Comparison of ENCODE assay signal across 21 mouse cellular contexts in genomic region chr6:84864625-84865024, GRCm38 (mm10).
DNase-seq lines count a peak whose midpoint lies in the region; ATAC-seq and TF ChIP-seq lines count a peak whose summit lies in the region.
"Had no signal": no experiment of that assay in that cellular context is flagged by ENCODE, and none has a peak within 500 bp of the region (broad histone marks: within the 10 kb centered on the region; RNA-seq: fewer than 3 reads in every experiment).

No protein-coding gene starts in this region.

- no peak overlapping the region for H3K4me3 ChIP-seq in liver, embryonic 11.5 days (ENCODE audit: low read depth, low read length)
- H3K4me3 ChIP-seq in layer of hippocampus, adult 2 months: no peak overlapping the region
- H3K4me3 ChIP-seq: embryonic facial prominence, embryonic 10.5 days; embryonic facial prominence, embryonic 12.5 days; forebrain, embryonic 13.5 days; forebrain, embryonic 15.5 days had no signal

- DNase-seq in 416B (ENCODE audit: low read depth): peak; percentile 41
- DNase-seq in CD4-positive, CD25-positive, alpha-beta regulatory T cell, adult 2 months (ENCODE audit: low read depth, low spot score): peak; percentile 7
- no peak for DNase-seq in liver, embryonic 11.5 days (ENCODE audit: low spot score)
- DNase-seq in layer of hippocampus, adult 2 months (ENCODE audit: low spot score in 2 of 2): no peak
- DNase-seq in left cerebral cortex, adult 9 months (ENCODE audit: low spot score in 2 of 2): no peak
- DNase-seq: B cell, adult 2 months; cerebellum, adult 11 months; cerebellum, adult 18-20 months; cerebellum, adult 8-10 months; cerebellum, adult 9-11 months; cerebellum, postnatal 14 days; cerebellum, postnatal 36 days; forebrain, postnatal 0 days had no signal

- ATAC-seq in activated CD4-positive, CD25-positive, alpha-beta regulatory T cell, adult 4 months: peak; percentile 65
- no peak for ATAC-seq in liver, embryonic 11.5 days (replicated peaks; ENCODE audit: low FRiP score)
- ATAC-seq: forebrain, embryonic 13.5 days; forebrain, embryonic 15.5 days; forebrain, postnatal 0 days; Patski had no signal

- WGBS in liver, embryonic 11.5 days: 69% methylated on average over 3 of the region's 3 CpGs

- no peaks in the 10 kb centered on the region for H3K9me3 ChIP-seq in liver, embryonic 11.5 days (ENCODE audit: control insufficient read depth, low read length)
- H3K9me3 ChIP-seq: embryonic facial prominence, embryonic 10.5 days; embryonic facial prominence, embryonic 12.5 days; forebrain, embryonic 13.5 days; forebrain, embryonic 15.5 days; G1E had no signal

- H3K27ac ChIP-seq in liver, embryonic 11.5 days (ENCODE audit: low read depth, low read length): no peak overlapping the region
- H3K27ac ChIP-seq in layer of hippocampus, adult 2 months: no peak overlapping the region
- H3K27ac ChIP-seq: embryonic facial prominence, embryonic 10.5 days; embryonic facial prominence, embryonic 12.5 days; forebrain, embryonic 13.5 days; forebrain, embryonic 15.5 days had no signal

- H3K36me3 ChIP-seq in liver, embryonic 11.5 days (ENCODE audit: control insufficient read depth, insufficient read depth, low read length): no peaks in the 10 kb centered on the region
- H3K36me3 ChIP-seq: embryonic facial prominence, embryonic 10.5 days; embryonic facial prominence, embryonic 12.5 days; forebrain, embryonic 15.5 days; G1E had no signal

- no peak overlapping the region for H3K9ac ChIP-seq in liver, embryonic 11.5 days (ENCODE audit: low read depth, low read length)
- H3K9ac ChIP-seq: embryonic facial prominence, embryonic 12.5 days; forebrain, embryonic 13.5 days; forebrain, embryonic 15.5 days; forebrain, postnatal 0 days had no signal

- H3K4me2 ChIP-seq in liver, embryonic 11.5 days: no peak overlapping the region
- H3K4me2 ChIP-seq: embryonic facial prominence, embryonic 12.5 days; forebrain, embryonic 13.5 days; forebrain, embryonic 15.5 days had no signal

- no peaks in the 10 kb centered on the region for H3K4me1 ChIP-seq in liver, embryonic 11.5 days (replicated peaks; ENCODE audit: control insufficient read depth, insufficient read depth, low read length)

- no peaks in the 10 kb centered on the region for H3K27me3 ChIP-seq in liver, embryonic 11.5 days (replicated peaks; ENCODE audit: control insufficient read depth, insufficient read depth, low read length)
- H3K27me3 ChIP-seq: CH12.LX; embryonic facial prominence, embryonic 12.5 days; forebrain, embryonic 13.5 days; forebrain, embryonic 15.5 days; Patski had no signal

- no peak for TF ChIP-seq CTCF in layer of hippocampus, adult 2 months (conservative IDR thresholded peaks at IDR 0.05)

Comparison
In these comparisons a context has a peak if more than half of its experiments do, and no peak if none do; other contexts are left out.
1. DNase-seq: peak in 416B (single experiment) and CD4-positive, CD25-positive, alpha-beta regulatory T cell, adult 2 months (single experiment); none in liver, embryonic 11.5 days (single experiment), layer of hippocampus, adult 2 months (0 of 2) and left cerebral cortex, adult 9 months (0 of 2).